Mouse (Mus musculus): ENCODE results near the gene Camsap3.

Camsap3 gene

GRCm38 (mm10) chr8:3599219-3599618 lies 12.1 kb downstream of the Camsap3 start:
- DNase-seq (ENCODE audit: low read depth in 1 of 2, low spot score in 2 of 2) = no peak

GRCm38 (mm10) chr8:3600401-3600800 lies 13.3 kb downstream of the Camsap3 start:
- DNase-seq (ENCODE audit: low read depth in 1 of 2, low spot score in 2 of 2) = no peak

GRCm38 (mm10) chr8:3603439-3603838 lies 16.3 kb downstream of the Camsap3 start:
- DNase-seq (ENCODE audit: low read depth in 1 of 2, low spot score in 2 of 2) = no peak

- no peak for DNase-seq (ENCODE audit: low read depth in 1 of 2, low spot score in 2 of 2)
Measured at GRCm38 (mm10) chr8:3606593-3606992, 19.5 kb downstream of the Camsap3 start.

GRCm38 (mm10) chr8:3607822-3608221 lies 20.7 kb downstream of the Camsap3 start:
- DNase-seq (ENCODE audit: low read depth in 1 of 2, low spot score in 2 of 2) = no peak

GRCm38 (mm10) chr8:3609046-3609815 lies 22.1 kb downstream of the Camsap3 start:
- DNase-seq (ENCODE audit: low read depth in 1 of 2, low spot score in 2 of 2) = no peak

- DNase-seq (ENCODE audit: low read depth in 1 of 2, low spot score in 2 of 2) = no peak
Measured at GRCm38 (mm10) chr8:3609816-3610150, 22.7 kb downstream of the Camsap3 start.

- peak; percentile 97 for DNase-seq (ENCODE audit: low read depth in 1 of 2, low spot score in 2 of 2)
Measured at GRCm38 (mm10) chr8:3621199-3621970, 34.3 kb downstream of the Camsap3 start, which contains the start of the genes Xab2 and Pet100. TSS of gene Xab2 (minus strand) at chr8:3621316. TSS of gene Pet100 (plus strand) at chr8:3621548.

- DNase-seq (ENCODE audit: low read depth in 1 of 2, low spot score in 2 of 2) = no peak
Measured at GRCm38 (mm10) chr8:3622119-3622518, 35.0 kb downstream of the Camsap3 start.

- no peak for DNase-seq (ENCODE audit: low read depth in 1 of 2, low spot score in 2 of 2)
Measured at GRCm38 (mm10) chr8:3625445-3625844, 38.4 kb downstream of the Camsap3 start, which contains the start of gene Pcp2. TSS of gene Pcp2 (minus strand) at chr8:3625545.

- no peak for DNase-seq (ENCODE audit: low read depth in 1 of 2, low spot score in 2 of 2)
Measured at GRCm38 (mm10) chr8:3626971-3627370, 39.9 kb downstream of the Camsap3 start.

GRCm38 (mm10) chr8:3628014-3628413 lies 40.9 kb downstream of the Camsap3 start:
- peak in 1 of 2 experiments; percentile 28 for DNase-seq (ENCODE audit: low read depth in 1 of 2, low spot score in 2 of 2)

GRCm38 (mm10) chr8:3630647-3631477 lies 43.8 kb downstream of the Camsap3 start, which contains the start of gene Stxbp2:
TSS of gene Stxbp2 (plus strand) at chr8:3630955.
- peak; percentile 44 to 63 for DNase-seq (ENCODE audit: low read depth in 1 of 2, low spot score in 2 of 2)

GRCm38 (mm10) chr8:3631478-3631875 lies 44.4 kb downstream of the Camsap3 start:
- no peak for DNase-seq (ENCODE audit: low read depth in 1 of 2, low spot score in 2 of 2)

GRCm38 (mm10) chr8:3645804-3646203 lies 58.7 kb downstream of the Camsap3 start:
- DNase-seq (ENCODE audit: low read depth in 1 of 2, low spot score in 2 of 2) = peak; percentile 62 to 79

- no peak for DNase-seq (ENCODE audit: low read depth in 1 of 2, low spot score in 2 of 2)
Measured at GRCm38 (mm10) chr8:3646824-3647531, 59.9 kb downstream of the Camsap3 start.

GRCm38 (mm10) chr8:3647561-3647960 lies 60.5 kb downstream of the Camsap3 start:
- no peak for DNase-seq (ENCODE audit: low read depth in 1 of 2, low spot score in 2 of 2)

GRCm38 (mm10) chr8:3648268-3648667 lies 61.2 kb downstream of the Camsap3 start:
- DNase-seq (ENCODE audit: low read depth in 1 of 2, low spot score in 2 of 2) = peak in 1 of 2 experiments; percentile 9

GRCm38 (mm10) chr8:3648990-3649389 lies 61.9 kb downstream of the Camsap3 start:
- DNase-seq (ENCODE audit: low read depth in 1 of 2, low spot score in 2 of 2) = no peak

GRCm38 (mm10) chr8:3652845-3653244 lies 65.8 kb downstream of the Camsap3 start:
- no peak for DNase-seq (ENCODE audit: low read depth in 1 of 2, low spot score in 2 of 2)

All from monocyte, adult 2 months (primary cell).